In genomic region chr5:138251144-138251543, GRCm38 (mm10) we compare ENCODE assay signal across 16 mouse cellular contexts.
"Had no signal": no experiment of that assay in that cellular context is flagged by ENCODE, and none has a peak within 500 bp of the region (broad histone marks: within the 10 kb centered on the region; RNA-seq: fewer than 3 reads in every experiment).

No protein-coding gene starts in this region.

- DNase-seq: heart, postnatal 10 days; heart, postnatal 14 days; heart, postnatal 36 days; heart, postnatal 4 days; kidney, adult 11 months; kidney, adult 18-20 months; kidney, adult 2 months; kidney, adult 8-10 months; kidney, adult 9 months; kidney, postnatal 10 days; kidney, postnatal 14 days; kidney, postnatal 25 days; kidney, postnatal 36 days; kidney, postnatal 4 days; layer of hippocampus, adult 9-11 months; layer of hippocampus, postnatal 36 days had no signal
